Mouse (Mus musculus) embryonic fibroblast, embryonic 13.5 days (primary cell): ENCODE results near the gene Rln1. TPM values are rescaled to one million over a fixed set of nuclear protein-coding genes. Genes with fewer than 3 reads are reported as not detected.

Experiments used
- H3K27ac ChIP-seq: 2 replicates; pipeline ENCODE4 v1.5.1; 2012; ENCODE audit warnings: low read length, control low read depth, inconsistent platforms; ENCODE audit not compliant: insufficient read depth
- H3K4me1 ChIP-seq: 2 replicates; pipeline ENCODE4 v1.6.1; 2011; ENCODE audit warnings: low read length; ENCODE audit not compliant: control insufficient read depth, insufficient read depth
- H3K4me3 ChIP-seq: 2 replicates; pipeline ENCODE4 v1.5.1; 2011; ENCODE audit warnings: mild to moderate bottlenecking, control low read depth, low read length; ENCODE audit not compliant: insufficient read depth
- CTCF ChIP-seq: IDR thresholded peaks from 2 replicates; pipeline ENCODE4 v1.5.1; 2011; ENCODE audit warnings: mild to moderate bottlenecking, control low read depth, low read length, moderate library complexity, borderline replicate concordance; ENCODE audit not compliant: insufficient read depth
- POLR2A ChIP-seq: IDR thresholded peaks from 2 replicates; pipeline ENCODE4 v1.6.1; 2011; ENCODE audit warnings: low read depth, mild to moderate bottlenecking, control low read depth, low read length, moderate library complexity
- polyA plus RNA-seq: library from polyadenylated mRNA; stranded (reverse); fragments of >200 nt; gene quantifications from 2 replicates; pipeline ENCODE4 v1.2.4, GENCODE M21; 2011; ENCODE audit warnings: low read depth; ENCODE audit not compliant: missing spikeins, insufficient read length

The Rln1 gene
- polyA plus RNA-seq, result 0.68 TPM in 1 of 2 replicates, not detected in the other

GRCm38 (mm10) chr19:29334068-29334745 lies at the start of gene Rln1:
Gene Rln1 (minus strand): TSS chr19:29334670.
- Histone ChIP-seq H3K4me1 (no peaks in the 10 kb centered on the region), H3K27ac (no peak within 1 kb of the TSS), H3K4me3 (peak within 1 kb of the TSS; percentile 24)
- TF ChIP-seq POLR2A (no peak), CTCF (no peak)

GRCm38 (mm10) chr19:29383368-29383767 lies 48.9 kb upstream of the Rln1 start:
- Histone ChIP-seq H3K27ac (no peak overlapping the region), H3K4me3 (no peak overlapping the region), H3K4me1 (no peaks in the 10 kb centered on the region)
- TF ChIP-seq POLR2A, result no peak
- TF ChIP-seq CTCF, result no peak

GRCm38 (mm10) chr19:29379839-29380603 lies 45.6 kb upstream of the Rln1 start:
- no peak overlapping the region for H3K4me3 ChIP-seq
- no peak overlapping the region for H3K27ac ChIP-seq
- H3K4me1 ChIP-seq, result no peaks in the 10 kb centered on the region
- no peak for TF ChIP-seq CTCF
- TF ChIP-seq POLR2A, result no peak

- Histone ChIP-seq H3K4me1 (no peaks in the 10 kb centered on the region), H3K4me3 (no peak overlapping the region), H3K27ac (no peak overlapping the region)
- no peak for TF ChIP-seq CTCF
- TF ChIP-seq POLR2A, result no peak
Measured at GRCm38 (mm10) chr19:29376382-29376781, 41.9 kb upstream of the Rln1 start.

- Histone ChIP-seq H3K4me3 (no peak overlapping the region), H3K4me1 (no peaks in the 10 kb centered on the region), H3K27ac (no peak overlapping the region)
- TF ChIP-seq CTCF, result no peak
- no peak for TF ChIP-seq POLR2A
Measured at GRCm38 (mm10) chr19:29374947-29375346, 40.5 kb upstream of the Rln1 start.

- H3K27ac ChIP-seq, result no peak overlapping the region
- TF ChIP-seq CTCF (no peak), POLR2A (no peak)
- H3K4me3 ChIP-seq, result no peak overlapping the region
- H3K4me1 ChIP-seq, result no peaks in the 10 kb centered on the region
Measured at GRCm38 (mm10) chr19:29373438-29373837, 39.0 kb upstream of the Rln1 start.

GRCm38 (mm10) chr19:29372621-29373020 lies 38.2 kb upstream of the Rln1 start:
- Histone ChIP-seq H3K4me3 (no peak overlapping the region), H3K27ac (no peak overlapping the region), H3K4me1 (no peaks in the 10 kb centered on the region)
- TF ChIP-seq CTCF (no peak), POLR2A (no peak)

GRCm38 (mm10) chr19:29372138-29372537 lies 37.7 kb upstream of the Rln1 start:
- TF ChIP-seq POLR2A (no peak), CTCF (no peak)
- H3K4me3 ChIP-seq, result no peak overlapping the region
- no peaks in the 10 kb centered on the region for H3K4me1 ChIP-seq
- H3K27ac ChIP-seq, result no peak overlapping the region

- Histone ChIP-seq H3K27ac (no peak overlapping the region), H3K4me3 (no peak overlapping the region; the same call in 1 of the 2 replicates), H3K4me1 (no peaks in the 10 kb centered on the region; the same call in 1 of the 2 replicates)
- TF ChIP-seq CTCF (no peak), POLR2A (no peak)
Measured at GRCm38 (mm10) chr19:29371284-29372081, 37.0 kb upstream of the Rln1 start.
